Mouse (Mus musculus) megakaryocyte, embryonic 14.5 days (primary cell): ENCODE data around the gene 1700029I15Rik. TPM values are rescaled to one million over a fixed set of nuclear protein-coding genes. Genes with fewer than 3 reads are reported as not detected.
"Not testable (repeated sequence)": the region's sequence is repeated elsewhere in the genome, so short reads cannot be mapped to it uniquely, and the experiment has no call there.

Experiments
- H3K27me3 ChIP-seq: replicated peaks from 2 replicates; pipeline ENCODE3; 2012; ENCODE audit warnings: inconsistent platforms
- H3K36me3 ChIP-seq: replicated peaks from 2 replicates; pipeline ENCODE3; 2012; ENCODE audit warnings: low read length, inconsistent platforms, mixed read lengths
- H3K4me1 ChIP-seq: 2 replicates; pipeline ENCODE4 v1.6.1; 2012; ENCODE audit warnings: inconsistent platforms
- H3K4me3 ChIP-seq: replicated peaks from 2 replicates; pipeline ENCODE3; 2012; ENCODE audit warnings: moderate library complexity, mild to moderate bottlenecking, inconsistent platforms
- H3K9me3 ChIP-seq: 2 replicates; pipeline ENCODE4 v1.6.1; 2012; ENCODE audit warnings: inconsistent platforms
- FLI1 ChIP-seq: IDR thresholded peaks from 2 replicates; pipeline ENCODE4 v1.6.1; 2012; ENCODE audit warnings: low read length, inconsistent platforms, mixed read lengths
- GATA1 ChIP-seq: IDR thresholded peaks from 3 replicates; pipeline ENCODE4 v1.6.1; 2012; ENCODE audit warnings: mixed read lengths, low read length, inconsistent platforms, borderline replicate concordance
- polyA plus RNA-seq: library from polyadenylated mRNA; stranded (reverse); fragments of >175 nt; gene quantifications from 2 replicates; pipeline ENCODE4 v1.2.3, GENCODE M21; 2012; ENCODE audit warnings: low replicate concordance; ENCODE audit not compliant: insufficient read depth

1700029I15Rik gene
- polyA plus RNA-seq, 1 experiment: 3.6 TPM

DNA sequence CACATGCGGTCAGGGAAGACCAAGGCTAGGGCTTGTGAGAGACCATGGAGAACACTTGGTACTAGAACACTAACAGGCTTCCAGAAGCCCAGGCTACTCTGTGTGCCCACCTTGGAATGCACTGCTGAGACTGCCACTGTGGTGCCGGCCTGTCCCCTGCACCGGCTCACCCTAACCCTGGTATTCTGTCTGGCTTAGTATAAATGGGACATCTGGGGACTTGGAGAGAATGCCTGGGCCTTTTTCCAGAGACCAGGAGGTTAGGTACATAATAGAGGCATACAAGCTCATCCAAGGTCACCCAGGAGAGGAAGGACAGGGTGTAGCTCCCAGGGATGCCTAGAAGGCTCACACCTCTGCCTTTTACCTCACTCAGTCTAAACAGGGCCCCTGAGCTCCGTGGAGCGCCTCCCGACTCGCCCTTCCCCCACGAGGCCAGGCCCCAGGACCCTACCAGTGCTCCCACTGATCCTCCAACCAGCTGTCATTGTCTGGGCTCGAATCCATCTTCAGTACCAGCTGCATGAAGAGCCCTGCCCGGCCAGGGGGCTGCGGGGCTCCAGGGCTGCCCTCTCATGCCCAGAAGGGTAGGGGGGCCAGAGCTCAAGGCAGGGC is 9.5 kb downstream of the 1700029I15Rik start:
- peaks cover 100% of the 10 kb centered on the region for H3K27me3 ChIP-seq
- peaks cover 35% of the 10 kb centered on the region for H3K4me1 ChIP-seq
- H3K9me3 ChIP-seq: no peaks in the 10 kb centered on the region
- no peak for TF ChIP-seq FLI1
- no peak for TF ChIP-seq GATA1
- H3K4me3 ChIP-seq: no peak overlapping the region
- no peaks in the 10 kb centered on the region for H3K36me3 ChIP-seq

DNA sequence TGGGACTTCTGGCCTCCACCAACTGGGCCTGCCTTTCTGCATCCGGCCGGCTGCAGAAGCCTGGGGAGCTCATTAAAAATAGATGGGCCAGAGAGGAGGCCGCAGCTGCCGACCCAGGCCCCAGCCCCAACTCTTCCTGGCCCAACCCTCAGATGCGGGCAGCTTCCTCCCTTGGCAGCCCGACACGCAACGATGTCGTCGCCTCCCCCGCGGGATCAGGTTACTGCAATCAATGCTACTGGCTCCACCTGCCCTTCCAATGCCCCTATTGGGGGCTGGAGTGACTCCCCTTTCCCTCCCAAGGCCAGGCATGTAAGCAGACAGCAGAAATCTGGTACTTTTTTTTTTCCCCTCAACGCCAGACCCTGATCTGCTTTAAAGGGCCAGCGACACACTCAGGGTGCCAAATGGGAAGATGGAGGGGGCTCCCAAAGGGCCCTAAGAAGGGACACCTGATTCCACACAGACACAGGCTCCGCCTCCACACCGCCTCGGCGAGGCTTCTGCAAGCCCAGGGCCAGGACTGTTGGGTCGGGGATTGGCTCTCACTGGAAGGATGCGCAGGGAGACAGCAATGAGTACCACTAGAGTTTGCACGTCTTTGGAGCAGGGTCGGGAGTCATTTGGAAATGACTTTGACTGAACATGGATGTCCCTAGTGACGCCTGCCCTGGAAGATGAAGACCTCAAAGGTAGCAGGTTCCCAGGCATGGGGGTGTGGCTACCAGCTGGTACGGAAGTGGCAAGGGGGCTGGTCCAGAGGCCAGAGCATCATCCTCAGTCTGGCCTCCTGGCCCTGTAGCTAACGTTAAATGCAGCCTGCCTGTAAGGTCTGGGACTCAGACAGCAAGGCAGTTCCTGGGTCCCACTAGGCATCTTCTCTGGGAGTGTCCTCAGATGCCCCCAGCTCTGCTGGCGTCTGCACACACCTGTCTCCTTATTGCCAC is 10.3 kb downstream of the 1700029I15Rik start:
- no peaks in the 10 kb centered on the region for H3K9me3 ChIP-seq
- H3K36me3 ChIP-seq: no peaks in the 10 kb centered on the region
- peak overlapping the region; percentile 3 for H3K4me3 ChIP-seq
- H3K27me3 ChIP-seq: peaks cover 100% of the 10 kb centered on the region
- TF ChIP-seq FLI1 (no peak), GATA1 (no peak)
- peaks cover 35% of the 10 kb centered on the region for H3K4me1 ChIP-seq

DNA sequence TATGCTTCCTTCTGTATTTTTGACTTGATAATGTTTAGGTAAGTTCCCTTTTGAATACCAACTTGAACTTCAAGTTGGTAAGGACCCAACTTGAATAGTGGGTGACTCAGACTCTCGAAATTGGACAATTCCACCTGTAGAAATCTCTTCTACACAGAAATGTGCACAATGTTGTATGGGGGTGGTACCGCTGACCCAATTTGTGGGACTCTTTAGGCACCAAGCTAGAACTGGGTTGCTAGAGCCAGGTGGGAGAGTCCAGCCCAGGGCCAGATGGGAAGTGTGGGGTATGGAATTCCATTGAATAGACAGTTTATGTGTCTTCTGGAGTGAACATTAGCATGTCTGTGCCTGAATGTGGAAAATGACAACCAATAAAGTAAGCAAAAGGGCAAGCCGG is 13.2 kb downstream of the 1700029I15Rik start:
- Histone ChIP-seq H3K4me3 (no peak overlapping the region), H3K9me3 (peaks cover 4% of the 10 kb centered on the region), H3K36me3 (no peaks in the 10 kb centered on the region), H3K27me3 (peaks cover 95% of the 10 kb centered on the region), H3K4me1 (peaks cover 22% of the 10 kb centered on the region)
- TF ChIP-seq GATA1 (no peak), FLI1 (no peak)

DNA sequence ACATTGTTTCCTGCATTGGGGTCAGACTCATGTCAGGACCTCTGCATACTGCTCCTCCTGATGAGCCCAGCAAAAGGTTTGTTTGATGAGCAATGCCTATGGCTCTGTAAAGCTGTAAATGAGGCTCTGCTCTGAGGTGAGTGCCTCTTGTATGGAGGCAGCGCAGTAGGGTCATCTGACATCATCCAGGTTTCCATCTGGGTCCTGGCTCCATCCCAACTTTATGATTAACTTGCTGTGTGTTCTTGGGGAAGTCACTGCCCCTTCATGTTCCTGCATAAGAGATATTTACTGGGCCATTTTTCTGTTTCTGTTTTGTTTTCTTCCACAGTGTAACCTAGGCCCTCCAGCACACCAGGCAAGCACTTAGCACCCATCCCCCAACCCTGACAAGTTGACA is 15.1 kb downstream of the 1700029I15Rik start:
- Histone ChIP-seq H3K36me3 (no peaks in the 10 kb centered on the region), H3K4me1 (peaks cover 25% of the 10 kb centered on the region), H3K9me3 (peaks cover 11% of the 10 kb centered on the region), H3K27me3 (peaks cover 93% of the 10 kb centered on the region), H3K4me3 (no peak overlapping the region)
- TF ChIP-seq GATA1: no peak
- no peak for TF ChIP-seq FLI1

DNA sequence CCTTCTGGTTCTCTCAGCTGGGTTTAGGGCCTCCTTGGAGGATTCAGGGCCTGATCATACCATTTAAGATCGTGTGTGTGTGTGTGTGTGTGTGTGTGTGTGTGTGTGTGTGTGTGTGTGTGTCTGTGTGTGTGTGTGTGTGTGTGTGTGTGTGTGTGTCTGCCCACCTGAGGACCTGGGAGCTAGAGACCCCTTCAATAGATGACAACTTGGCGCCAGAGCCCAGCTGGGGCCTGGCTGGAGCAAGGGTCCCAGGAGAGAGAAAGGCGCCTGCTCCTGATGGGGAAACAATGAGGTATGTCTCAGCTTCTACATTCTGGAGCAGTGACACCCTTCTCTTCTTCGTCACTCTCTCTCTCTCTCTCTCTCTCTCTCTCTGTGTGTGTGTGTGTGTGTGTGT is 17.5 kb downstream of the 1700029I15Rik start:
- H3K4me1 ChIP-seq: peaks cover 25% of the 10 kb centered on the region
- peaks cover 11% of the 10 kb centered on the region for H3K9me3 ChIP-seq
- H3K27me3 ChIP-seq: peaks cover 71% of the 10 kb centered on the region
- peaks cover 20% of the 10 kb centered on the region for H3K36me3 ChIP-seq
- H3K4me3 ChIP-seq: not testable (repeated sequence)

DNA sequence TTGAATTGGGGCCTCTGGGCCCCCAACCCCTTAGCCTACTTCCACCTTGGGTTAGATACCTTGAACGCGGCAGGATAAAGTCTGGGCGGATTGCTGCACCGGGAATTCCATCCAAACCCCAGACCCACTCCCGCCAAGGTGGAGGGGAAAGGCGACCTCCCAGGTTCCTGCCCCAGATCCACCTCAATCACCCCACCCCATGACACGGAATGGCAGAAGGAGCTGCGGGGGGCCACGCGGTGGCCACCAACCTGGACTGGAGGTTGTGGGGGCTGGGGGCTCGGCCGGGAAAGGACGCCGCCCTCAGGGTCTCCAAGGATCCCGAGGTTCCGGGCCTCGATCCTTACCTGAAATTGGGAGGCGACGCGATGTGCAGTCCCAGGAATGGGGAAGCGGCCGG is 18.3 kb downstream of the 1700029I15Rik start:
- H3K27me3 ChIP-seq: peaks cover 63% of the 10 kb centered on the region
- H3K4me1 ChIP-seq: peaks cover 25% of the 10 kb centered on the region
- peaks cover 28% of the 10 kb centered on the region for H3K36me3 ChIP-seq
- peaks cover 11% of the 10 kb centered on the region for H3K9me3 ChIP-seq
- TF ChIP-seq GATA1 (no peak), FLI1 (no peak)
- H3K4me3 ChIP-seq: peak overlapping the region; percentile 87

DNA sequence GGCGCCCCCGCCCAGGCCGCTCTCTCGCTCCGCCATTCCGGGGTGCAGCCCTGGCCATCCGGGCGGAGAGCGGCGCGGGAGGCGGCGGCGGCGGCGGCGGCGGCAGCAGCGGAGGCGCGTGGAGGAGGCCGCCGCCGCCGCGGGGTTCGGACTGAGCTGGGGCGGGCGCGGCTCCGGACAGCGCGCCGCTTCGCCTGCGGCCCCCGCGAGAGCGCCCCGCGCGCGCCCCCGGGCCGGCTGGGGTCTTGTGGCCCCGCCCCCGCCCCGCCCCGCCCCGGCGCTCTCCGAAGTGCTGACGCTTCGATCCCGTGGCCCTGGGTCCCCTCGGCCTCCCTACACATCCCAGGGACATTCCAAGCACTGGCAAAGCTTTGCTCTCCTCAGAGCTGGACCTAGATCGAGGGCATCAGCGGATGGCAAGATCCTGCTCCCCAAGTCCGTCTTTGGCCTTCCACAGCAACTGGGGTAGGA is 18.8 kb downstream of the 1700029I15Rik start, which contains the start of gene Mapk8ip1:
TSS of gene Mapk8ip1 (minus strand) at position 173 of the 471 bp plus-strand sequence.
- Histone ChIP-seq H3K27me3 (peaks cover 59% of the 10 kb centered on the region), H3K36me3 (peaks cover 33% of the 10 kb centered on the region), H3K4me1 (peaks cover 25% of the 10 kb centered on the region), H3K9me3 (peaks cover 11% of the 10 kb centered on the region), H3K4me3 (peak within 1 kb of the TSS; percentile 87)
- TF ChIP-seq FLI1: no peak
- TF ChIP-seq GATA1: no peak

DNA sequence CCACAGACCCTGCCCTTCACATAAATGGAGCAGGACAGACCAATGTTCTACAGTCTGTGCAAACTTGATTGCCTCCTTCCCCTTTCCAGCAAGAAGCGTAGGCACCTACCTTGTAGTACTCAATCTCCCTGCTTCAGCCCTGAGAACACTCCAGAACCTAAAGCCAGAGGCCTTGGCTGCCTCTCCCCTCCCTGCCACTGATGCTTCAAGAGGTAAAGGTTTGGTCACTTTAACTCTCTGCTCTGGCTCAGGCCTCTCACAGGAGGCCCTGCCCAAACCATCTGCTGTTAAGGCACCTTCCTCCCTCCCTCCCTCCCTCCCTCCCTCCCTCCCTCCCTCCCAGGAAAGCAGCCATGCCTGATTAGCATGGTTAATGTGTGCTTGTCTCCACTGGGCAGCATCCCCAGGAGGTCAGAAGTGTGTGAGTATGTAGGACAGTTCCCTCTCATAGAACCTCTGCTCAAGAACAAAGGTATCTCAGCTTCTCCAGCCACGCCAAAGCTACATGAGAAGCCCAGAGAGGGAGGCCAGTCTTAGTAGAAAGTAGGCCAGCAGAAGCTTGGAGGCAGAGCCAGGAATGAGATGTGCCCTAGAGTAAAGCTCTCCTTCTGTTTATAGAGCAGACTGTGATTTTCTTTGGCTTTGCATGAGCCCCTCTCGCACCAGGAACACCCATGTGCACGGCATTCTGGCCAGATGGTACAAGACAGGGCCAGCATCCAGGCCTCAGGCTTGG is 20.4 kb downstream of the 1700029I15Rik start:
- TF ChIP-seq FLI1: no peak
- no peak for TF ChIP-seq GATA1
- H3K36me3 ChIP-seq: peaks cover 49% of the 10 kb centered on the region

DNA sequence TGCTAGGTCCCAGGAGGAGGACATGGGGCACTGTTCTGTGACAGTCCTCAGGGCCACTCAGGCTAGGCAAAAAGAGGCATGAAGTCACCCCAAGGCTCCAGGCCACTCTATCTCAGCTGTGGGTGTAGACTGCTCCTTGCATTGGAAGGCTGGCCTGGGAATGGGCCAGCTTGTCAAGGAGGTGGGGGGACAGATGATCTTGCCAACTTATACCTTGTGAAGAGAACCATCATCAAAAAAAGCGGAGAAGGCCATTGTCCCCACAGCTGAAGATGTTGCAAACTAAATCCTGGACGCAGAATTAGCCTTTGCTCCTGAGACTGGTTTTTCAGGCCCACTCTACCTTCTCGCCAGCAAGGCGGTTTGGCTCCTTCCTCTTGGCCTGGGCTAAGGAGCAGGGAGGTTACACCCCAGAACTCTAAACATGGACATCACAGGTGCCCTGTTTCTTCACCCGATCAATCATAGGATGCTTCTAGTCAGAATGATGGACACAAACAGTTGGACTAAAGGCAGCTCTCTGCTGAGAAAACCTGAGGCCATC is 21.5 kb downstream of the 1700029I15Rik start:
- H3K36me3 ChIP-seq: peaks cover 60% of the 10 kb centered on the region
- H3K4me3 ChIP-seq: no peak overlapping the region
- peaks cover 25% of the 10 kb centered on the region for H3K4me1 ChIP-seq
- TF ChIP-seq FLI1 (no peak), GATA1 (no peak)
- H3K27me3 ChIP-seq: peaks cover 35% of the 10 kb centered on the region
- peaks cover 11% of the 10 kb centered on the region for H3K9me3 ChIP-seq

More for the DNA sequence above, 20.4 kb downstream of the 1700029I15Rik start:
- Histone ChIP-seq H3K27me3 (peaks cover 42% of the 10 kb centered on the region), H3K4me3 (no peak overlapping the region), H3K9me3 (peaks cover 11% of the 10 kb centered on the region), H3K4me1 (peaks cover 25% of the 10 kb centered on the region)

DNA sequence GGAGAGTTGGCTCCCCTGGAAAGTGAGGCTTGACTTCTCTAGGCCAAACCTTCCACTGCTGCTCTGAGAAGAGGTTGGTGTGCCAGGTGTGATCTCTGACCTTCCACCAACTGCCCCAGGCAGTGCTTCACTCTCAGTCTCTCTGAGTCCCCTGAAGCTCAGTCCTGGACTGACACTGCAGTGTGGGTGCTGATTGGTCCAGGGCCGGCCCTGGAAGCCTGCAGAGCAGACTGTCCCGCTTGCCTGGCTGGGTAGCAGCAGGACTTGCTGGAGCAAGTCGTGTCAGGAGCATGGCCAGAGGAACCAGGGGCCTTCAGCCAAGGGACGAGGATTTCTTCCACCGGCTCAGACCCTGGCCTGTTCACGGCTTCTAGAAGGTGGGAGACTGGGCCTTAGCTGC is 22.4 kb downstream of the 1700029I15Rik start:
- H3K9me3 ChIP-seq: peaks cover 11% of the 10 kb centered on the region
- H3K4me1 ChIP-seq: peaks cover 19% of the 10 kb centered on the region
- H3K4me3 ChIP-seq: no peak overlapping the region
- peaks cover 26% of the 10 kb centered on the region for H3K27me3 ChIP-seq
- TF ChIP-seq GATA1: no peak
- TF ChIP-seq FLI1: no peak
- peaks cover 69% of the 10 kb centered on the region for H3K36me3 ChIP-seq
